Mouse (Mus musculus) frontal cortex, postnatal 25 days (tissue): ENCODE results near the gene Arhgap18.

Experiments
- DNase-seq, 2 experiments: peaks; one replicate each; pipeline ENCODE4 v3.0.0; 2022; ENCODE audit warnings: low spot score in 2 of 2

Arhgap18 gene

DNA sequence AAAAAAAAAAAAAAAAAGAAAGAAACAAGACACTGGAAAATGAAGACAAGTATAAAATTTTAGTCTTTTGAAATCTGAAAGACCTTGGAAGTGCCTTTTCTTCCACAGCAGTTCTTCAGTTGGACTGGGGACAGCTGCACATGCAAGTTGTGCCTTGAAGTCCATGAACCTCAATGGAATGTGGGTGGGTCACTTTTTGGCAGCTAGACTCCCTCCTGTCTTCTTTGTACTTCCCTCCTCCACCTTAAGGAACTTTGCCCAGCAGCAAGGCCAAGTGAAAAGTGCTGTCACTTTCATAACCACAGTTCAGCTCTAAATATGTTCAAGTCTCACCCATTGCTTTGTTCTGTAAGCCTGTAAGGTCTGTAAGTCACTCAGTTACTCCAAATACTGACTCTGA lies 23.2 kb downstream of the Arhgap18 start:
- no peak for DNase-seq

DNA sequence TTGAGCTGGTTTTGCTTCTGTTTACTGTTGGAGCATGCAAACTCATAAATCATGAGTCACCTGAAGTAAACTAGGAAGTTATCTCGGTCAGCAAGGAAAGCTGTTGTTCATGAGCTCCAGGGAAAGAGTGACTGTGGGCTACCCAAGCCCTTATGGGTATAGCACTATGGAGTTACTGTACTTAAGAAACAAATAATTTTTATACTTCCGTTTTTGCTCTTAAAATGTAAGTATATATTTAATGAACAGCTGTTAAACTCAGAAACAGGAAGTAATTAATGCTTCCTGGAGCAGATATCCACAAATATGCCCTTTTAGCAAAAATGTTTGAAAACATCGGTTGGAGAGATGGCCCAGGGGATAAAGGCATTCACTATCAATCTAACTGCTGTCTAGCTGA lies 27.4 kb downstream of the Arhgap18 start:
- DNase-seq: no peak

- no peak for DNase-seq
Observed at GRCm38 (mm10) chr10:26789680-26790079, 36.5 kb downstream of the Arhgap18 start.

DNA sequence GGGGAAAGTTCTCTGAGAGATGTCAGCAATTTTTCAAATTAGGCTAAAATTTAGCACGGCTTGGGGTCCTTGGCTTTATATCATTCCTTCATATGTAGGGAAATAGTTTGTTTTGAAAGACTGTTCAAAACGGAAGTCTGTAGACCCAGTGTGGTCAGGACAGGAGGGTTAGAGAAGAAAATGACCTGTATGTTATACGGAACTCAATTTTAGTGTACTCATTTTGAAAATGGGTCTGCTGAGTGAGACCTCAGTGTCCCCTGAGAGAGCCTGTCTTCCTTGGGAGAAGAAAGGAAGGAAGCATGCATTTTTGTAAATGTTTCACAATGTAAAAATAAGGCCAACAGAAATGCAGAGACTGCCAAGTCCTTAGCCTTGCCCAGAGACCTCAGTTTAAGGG lies 38.6 kb downstream of the Arhgap18 start:
- DNase-seq: no peak

DNA sequence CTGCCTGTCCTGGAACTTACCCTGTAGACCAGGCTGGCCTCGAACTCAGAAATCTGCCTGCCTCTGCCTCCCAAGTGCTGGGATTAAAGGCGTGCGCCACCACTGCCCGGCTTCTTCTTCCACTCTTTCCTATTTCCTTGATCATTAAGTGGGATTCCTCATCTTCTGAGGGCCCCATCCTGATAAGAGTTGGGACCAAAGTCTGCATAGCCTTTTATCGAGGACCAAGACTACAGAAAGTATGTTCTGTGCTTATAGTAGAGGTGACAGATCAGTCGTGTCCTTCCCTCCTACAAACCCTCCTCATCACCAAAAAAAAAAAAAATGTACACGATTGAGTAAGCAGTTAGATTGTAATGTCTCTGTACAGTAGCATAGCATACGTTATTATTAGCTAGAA lies 39.8 kb downstream of the Arhgap18 start:
- no peak for DNase-seq

GRCm38 (mm10) chr10:26796432-26797286 lies 43.4 kb downstream of the Arhgap18 start:
- DNase-seq: no peak

GRCm38 (mm10) chr10:26797287-26797672 lies 44.1 kb downstream of the Arhgap18 start:
- DNase-seq: no peak

DNA sequence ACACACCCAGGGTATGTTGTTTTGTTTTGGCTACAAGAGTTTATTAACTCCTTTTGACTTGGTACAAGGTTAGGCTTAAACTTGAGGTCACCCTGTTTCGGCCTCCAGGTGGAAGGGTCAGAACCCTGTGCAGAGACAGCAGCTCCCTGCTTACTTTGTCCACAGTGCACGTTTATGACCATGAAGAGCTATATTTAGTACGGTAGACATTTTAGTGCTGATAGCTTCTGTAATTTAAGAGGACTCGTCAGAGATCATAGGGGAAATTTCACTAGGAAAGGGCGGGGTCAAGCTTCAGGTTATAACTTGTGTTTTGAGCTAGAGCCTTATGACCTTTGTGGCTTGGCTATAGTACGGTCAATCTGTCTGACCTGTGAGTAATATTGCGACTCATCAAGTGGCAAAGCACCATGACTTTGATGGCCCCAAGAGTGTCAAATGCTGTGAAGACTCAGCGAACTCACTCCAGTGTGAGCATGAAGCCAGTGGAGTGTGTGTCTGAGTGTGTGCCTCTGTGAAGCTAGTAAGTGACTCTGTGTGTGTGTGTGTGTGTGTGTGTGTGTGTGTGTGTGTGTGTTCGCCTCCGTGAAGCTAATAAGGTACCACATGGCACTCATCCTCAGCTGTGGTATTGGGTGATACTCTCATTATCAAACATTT lies 45.7 kb downstream of the Arhgap18 start:
- DNase-seq: no peak

DNA sequence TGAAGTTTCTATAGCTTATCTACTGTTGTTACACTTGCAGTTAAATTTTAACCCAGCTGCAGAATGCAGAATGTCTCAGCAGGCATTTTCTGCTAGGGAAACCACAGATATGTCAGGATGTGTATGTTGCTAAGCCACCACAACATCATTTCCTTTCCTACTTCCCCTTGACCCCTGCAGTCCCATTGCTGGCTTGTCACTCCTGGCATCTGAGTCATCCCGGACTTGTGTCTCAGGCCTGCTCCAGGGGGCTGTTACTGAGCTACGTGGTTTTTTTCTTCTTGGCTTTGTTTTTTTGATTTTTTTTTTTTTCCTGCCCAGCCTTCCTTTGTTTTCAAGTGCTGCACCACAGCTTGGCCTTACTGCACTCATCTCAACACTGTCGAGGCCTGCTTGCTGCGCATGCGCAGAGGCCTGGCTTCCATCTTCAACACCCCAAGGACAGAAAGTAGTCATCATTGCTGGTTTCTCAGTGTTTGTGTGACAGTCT lies 46.4 kb downstream of the Arhgap18 start:
- no peak for DNase-seq

GRCm38 (mm10) chr10:26804351-26804983 lies 51.2 kb downstream of the Arhgap18 start:
- DNase-seq: no peak

- no peak for DNase-seq
Observed at GRCm38 (mm10) chr10:26805007-26805406, 51.8 kb downstream of the Arhgap18 start.

DNA sequence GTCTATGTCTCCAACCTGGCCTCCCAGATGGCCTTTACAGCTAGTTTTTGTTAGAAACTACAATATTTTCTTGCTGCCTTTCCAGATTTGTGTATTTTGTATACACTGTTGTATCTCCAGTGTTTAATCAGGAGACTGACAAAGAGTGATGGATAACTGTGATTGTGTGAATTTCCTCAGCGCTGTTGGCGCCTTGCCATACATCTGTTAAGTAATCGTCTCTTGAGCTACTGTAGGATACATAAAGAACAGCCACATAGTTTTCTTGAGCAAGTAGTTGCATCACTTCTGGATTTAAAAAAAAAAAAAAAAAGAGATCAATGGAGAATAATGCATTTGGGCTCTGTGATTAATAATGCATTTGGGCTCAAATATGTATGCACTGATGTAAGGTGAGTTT lies 52.9 kb downstream of the Arhgap18 start:
- DNase-seq: no peak

GRCm38 (mm10) chr10:26810059-26810458 lies 56.8 kb downstream of the Arhgap18 start:
- no peak for DNase-seq

GRCm38 (mm10) chr10:26810810-26811209 lies 57.6 kb downstream of the Arhgap18 start:
- no peak for DNase-seq

- DNase-seq: no peak
Observed at GRCm38 (mm10) chr10:26811342-26811741, 58.1 kb downstream of the Arhgap18 start.

DNA sequence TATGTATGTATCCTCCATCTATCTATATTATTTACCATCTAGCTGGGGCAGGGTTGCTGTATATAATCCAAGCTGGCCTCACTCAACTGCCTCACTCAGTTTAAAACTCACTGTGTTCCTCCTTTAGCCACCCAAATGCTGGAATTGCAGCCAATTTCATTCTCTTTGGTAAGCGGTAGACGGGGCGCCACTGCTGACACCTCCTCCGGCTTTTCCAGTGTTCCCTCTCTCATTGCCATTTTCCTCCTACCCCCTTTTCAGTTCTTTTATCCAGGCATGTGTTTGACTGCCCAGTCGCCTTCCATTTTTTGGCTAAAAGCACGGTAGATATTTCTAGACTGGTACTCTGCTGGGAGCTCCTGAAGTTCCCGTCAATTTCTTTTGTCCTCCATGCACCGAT lies 62.4 kb downstream of the Arhgap18 start:
- DNase-seq: peak in 1 of 2 experiments; percentile 55

DNA sequence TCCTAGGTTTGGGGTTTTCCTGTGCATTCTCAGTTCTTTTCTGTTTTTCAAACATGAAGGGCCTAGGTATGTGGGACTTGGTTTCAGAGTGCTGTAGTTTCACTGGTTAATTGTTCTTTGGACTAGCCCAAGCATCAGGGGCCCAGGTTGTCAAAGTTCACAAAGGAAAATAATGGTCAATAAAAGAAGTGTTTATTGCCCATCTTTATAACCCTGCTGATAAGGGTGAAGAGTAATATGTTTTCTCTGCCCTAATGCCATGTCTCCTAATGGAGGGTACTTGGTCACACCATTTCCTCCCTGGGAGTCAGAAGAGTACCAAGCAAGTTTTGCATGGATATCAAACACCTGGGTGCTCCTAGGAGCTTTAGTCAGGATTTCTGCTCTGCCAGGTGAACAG lies 67.1 kb downstream of the Arhgap18 start:
- no peak for DNase-seq

DNA sequence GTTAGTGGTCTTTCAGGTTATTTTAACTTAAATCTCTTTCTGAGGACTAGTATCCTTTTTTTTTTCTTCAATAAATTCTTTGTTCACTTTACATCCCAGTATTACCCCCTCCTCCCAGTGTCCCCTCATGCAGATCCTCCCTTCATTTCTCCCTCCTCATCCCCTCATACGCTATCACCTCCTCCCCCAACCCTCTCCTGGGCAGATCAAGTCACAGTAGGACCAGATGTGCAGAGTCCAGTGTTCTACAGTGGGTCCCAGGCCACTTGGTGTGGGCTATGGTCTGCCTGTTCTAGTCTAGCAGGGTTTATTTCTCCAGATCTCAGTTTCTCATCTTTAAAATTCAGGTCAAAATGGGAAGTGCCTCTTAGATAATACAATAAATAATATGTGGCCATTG lies 67.7 kb downstream of the Arhgap18 start:
- DNase-seq: no peak

- DNase-seq: no peak
Observed at GRCm38 (mm10) chr10:26823997-26824396, 70.8 kb downstream of the Arhgap18 start.

DNA sequence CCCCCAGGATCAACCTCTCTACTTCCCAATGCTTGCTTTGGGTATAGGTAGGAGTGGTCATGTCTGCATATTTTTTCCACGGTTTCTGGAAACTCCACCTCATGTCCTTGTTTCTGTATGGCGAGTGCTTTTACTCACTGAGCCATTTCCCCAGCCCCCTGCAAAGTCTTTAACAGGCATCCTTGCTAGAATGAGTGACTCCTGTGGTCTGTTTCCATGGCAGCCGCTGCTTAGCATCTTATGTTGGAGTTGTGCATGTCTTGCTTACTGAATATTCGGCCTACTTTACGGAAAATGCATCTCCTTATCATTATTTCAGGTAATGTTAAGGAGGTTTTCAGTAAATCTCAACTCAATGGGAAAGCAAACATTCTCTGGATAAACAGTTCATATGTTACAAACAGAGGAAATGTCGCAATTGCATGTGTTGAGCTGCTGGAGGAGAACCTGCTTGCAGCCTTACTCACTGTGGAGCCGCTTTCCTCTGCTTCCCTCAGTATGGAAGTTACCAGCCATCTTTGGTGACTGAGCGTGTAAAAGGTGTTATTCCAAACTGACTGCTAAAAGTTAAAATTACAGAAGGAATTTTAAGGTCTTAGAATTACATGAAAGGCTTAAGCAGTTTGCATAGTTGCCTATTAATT lies 72.1 kb downstream of the Arhgap18 start:
- no peak for DNase-seq

DNA sequence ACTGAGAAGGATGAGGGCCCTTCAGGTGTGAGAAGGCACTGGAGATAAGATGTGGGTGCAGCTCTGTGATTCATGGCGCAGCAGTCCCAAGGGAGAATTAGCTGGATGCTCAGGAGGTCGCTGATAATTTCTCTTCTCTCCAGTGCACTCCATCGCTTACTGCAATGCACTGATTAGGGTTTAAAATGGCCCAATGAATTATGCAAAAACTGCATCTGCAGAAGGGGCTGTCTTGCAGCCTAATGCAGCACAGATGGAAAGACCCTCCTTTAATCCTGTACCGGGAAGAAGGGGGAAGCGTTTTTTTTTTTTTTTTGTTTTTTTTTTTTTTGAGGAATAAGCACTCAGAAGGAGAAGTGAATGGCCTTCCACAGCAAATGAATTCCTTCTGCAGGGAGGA lies 74.1 kb downstream of the Arhgap18 start:
- no peak for DNase-seq
